Mouse (Mus musculus): Measurements from ENCODE around the gene Zfp467.

The Zfp467 gene

DNA sequence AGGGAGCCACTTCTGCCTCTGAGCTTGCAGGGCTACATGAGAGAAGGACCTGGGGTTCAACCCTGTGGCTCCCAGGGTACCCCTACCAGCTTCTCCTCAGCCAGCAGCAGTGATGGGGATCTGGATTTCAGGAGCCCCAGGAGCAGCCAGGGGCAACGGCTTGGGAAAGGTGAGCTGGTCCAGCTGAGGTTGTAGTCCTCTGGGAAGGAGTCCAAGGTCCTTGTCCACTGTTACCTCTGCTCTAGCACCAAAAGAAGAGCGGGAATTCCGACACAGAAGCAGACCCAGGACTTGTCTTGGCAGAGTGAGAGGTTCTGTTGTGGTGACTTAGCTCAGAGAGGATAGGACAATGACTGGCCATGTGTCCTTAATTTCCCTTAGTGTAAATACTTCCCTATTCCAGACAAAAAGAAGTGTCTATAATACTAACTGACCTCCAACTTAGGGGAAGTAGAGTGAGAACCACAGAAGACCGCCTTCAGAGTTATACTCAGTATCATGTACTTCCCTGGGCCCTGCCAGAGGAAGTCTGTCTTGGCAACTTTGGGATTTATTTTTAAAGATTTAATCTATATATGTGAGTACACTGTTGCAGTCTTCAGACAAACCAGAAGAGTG lies 35.8 kb downstream of the Zfp467 start:
- peak; percentile 12 for DNase-seq

DNA sequence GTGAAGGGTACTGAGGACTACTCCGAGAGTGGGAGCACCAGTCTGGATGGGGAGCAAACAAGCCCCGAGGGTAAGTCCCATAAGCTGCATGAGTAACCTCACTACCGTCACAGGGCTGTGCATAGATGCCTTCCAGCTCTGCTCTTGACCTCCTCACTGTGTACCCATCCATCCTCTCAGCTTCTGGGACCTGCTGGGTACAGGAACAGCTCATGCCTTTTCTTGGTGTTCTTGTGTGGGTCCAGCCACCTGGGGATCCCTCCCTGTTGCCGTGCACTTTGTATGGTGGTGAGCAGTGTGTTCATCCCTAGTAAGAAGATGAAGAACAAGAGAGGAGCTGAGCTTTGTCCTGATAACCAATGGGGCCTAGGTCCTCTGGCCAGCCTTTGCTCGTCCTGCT lies 41.6 kb downstream of the Zfp467 start:
- no peak for DNase-seq

GRCm38 (mm10) chr6:48399906-48400305 lies 45.7 kb downstream of the Zfp467 start:
- DNase-seq: no peak

- peak; percentile 27 for DNase-seq
Observed at GRCm38 (mm10) chr6:48397336-48397735, 48.3 kb downstream of the Zfp467 start.

DNA sequence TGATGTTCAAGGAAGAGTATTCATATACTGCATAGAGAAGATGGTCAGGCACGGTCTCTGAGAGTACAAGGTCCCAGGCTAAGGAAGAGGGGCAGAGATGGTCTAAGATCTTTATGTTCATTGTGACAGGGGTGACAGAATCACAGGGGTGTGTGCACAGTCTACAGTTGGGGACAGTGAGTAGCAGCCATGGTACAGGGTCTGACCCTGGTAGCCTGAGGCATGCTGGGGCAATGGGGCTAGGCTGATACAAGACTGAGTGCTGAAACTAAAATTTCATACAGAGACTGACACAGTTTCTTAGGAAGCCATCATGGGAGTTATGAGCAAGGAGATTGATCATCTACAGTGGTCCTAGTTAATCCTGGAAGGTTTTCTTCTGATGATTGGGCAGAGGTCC lies 48.9 kb downstream of the Zfp467 start:
- DNase-seq: no peak

- DNase-seq: no peak
Observed at GRCm38 (mm10) chr6:48396008-48396595, 49.5 kb downstream of the Zfp467 start.

DNA sequence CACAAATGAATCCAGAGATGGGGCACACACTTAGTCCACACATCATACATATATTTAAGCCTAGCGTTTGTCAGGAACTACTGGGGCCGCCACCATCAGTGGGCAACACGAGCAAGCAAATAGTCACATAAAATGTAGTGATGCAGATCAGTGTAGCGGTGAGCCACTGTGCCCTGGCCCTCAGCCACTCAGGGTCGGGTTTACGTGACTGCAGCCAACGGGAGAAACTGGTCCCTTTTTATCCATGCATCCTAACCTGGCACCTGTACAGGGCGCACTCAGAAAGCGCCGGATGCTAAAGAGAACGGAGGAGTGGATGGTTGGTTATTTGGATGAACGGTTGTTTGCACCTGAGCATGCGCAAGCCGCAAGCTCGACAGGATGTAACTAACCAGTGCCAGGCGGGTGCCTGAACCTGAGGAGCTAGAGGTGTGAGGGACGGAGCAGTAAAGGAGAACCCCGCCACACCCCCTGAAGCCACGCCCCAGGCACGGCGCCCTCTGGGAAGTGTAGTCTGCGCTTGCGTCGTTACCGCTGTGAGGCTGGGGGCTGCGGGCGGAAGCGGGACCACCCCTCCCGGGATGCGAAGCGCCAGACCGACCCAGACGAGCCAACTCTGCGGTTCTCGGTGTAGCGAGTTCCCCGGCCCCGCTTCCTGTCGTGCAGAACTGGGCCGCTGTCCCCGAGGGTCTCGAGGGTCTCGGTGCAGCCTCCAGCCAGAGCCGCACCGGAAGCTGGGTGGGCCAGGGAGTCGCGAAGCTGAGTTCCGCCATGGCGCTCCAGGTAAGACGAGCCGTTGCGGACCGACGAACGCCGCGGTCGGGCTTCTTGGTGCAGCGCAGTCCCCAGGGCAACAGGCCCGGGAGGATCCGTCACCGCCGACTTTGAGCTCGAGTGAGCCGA lies 50.3 kb downstream of the Zfp467 start, which contains the start of gene Krba1:
Krba1 (plus strand) TSS at position 482 of the 903 bp plus-strand sequence.
- DNase-seq: peak; percentile 90

DNA sequence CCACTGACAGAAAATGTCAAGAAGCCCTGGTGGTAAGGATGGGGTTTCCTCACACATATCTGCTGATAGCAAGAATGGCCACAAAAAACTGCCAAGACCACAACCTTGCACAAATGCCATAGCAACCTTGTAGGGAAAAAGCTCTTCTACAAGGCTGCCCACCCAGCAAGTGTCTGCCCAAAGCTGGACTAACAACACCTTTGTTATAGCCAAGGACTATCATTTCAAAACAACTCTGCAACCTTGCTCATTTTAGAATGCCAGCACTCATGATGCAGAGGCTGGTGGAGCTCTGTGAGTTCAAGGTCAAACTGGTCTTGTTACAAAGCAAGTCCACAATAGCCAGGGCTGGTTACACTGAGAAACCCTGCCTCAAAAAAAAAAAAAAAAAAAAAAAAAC lies 51.8 kb downstream of the Zfp467 start:
- DNase-seq: no peak

- DNase-seq: no peak
Observed at GRCm38 (mm10) chr6:48388221-48388620, 57.4 kb downstream of the Zfp467 start.

Measured in kidney, adult 18-20 months (tissue).